Mouse (Mus musculus) neural tube, embryonic 12.5 days (tissue): ENCODE data around the gene Map3k20. TPM values are rescaled to one million over a fixed set of nuclear protein-coding genes. Genes with fewer than 3 reads are reported as not detected.

Experiments used
- ATAC-seq: fragments of 200-750 bp; cut with Nextera tagmentation; 2 replicates; pipeline ENCODE4 v1.8.0; 2017; ENCODE audit warnings: low read depth, mild to moderate bottlenecking, moderate TSS enrichment, moderate library complexity; ENCODE audit not compliant: low FRiP score
- H3K27ac ChIP-seq: fragments of 300-500 bp; sonication (generic); 2 replicates; pipeline ENCODE4 v1.5.1; 2016
- H3K27me3 ChIP-seq: fragments of 300-500 bp; sonication (generic); replicated peaks from 2 replicates; pipeline ENCODE4 v1.6.1; 2016; ENCODE audit warnings: mild to moderate bottlenecking
- H3K36me3 ChIP-seq: fragments of 300-500 bp; sonication (generic); 2 replicates; pipeline ENCODE4 v1.6.1; 2016; ENCODE audit warnings: mild to moderate bottlenecking
- H3K4me1 ChIP-seq: fragments of 300-500 bp; sonication (generic); 2 replicates; pipeline ENCODE4 v1.6.1; 2016
- H3K4me2 ChIP-seq: fragments of 300-500 bp; sonication (generic); replicated peaks from 2 replicates; pipeline ENCODE4 v1.6.1; 2016; ENCODE audit warnings: mild to moderate bottlenecking
- H3K4me3 ChIP-seq: fragments of 300-500 bp; sonication (generic); 2 replicates; pipeline ENCODE4 v1.5.1; 2016
- H3K9ac ChIP-seq: fragments of 300-500 bp; sonication (generic); 2 replicates; pipeline ENCODE4 v1.6.1; 2016; ENCODE audit warnings: mild to moderate bottlenecking
- H3K9me3 ChIP-seq: fragments of 300-500 bp; sonication (generic); 2 replicates; pipeline ENCODE4 v1.6.1; 2016; ENCODE audit warnings: mild to moderate bottlenecking
- WGBS: fragments of 180-500 bp; shearing (Covaris S2); methylation state at CpG from one replicate; pipeline ENCODE4 v1.1.7; 2016; 5-methylcytosine and 5-hydroxymethylcytosine counted together
- polyA plus RNA-seq: library from polyadenylated mRNA; unstranded; fragments of >200 nt; fragmentation: Nextera tagmentation; extraction: Ambion mirVana; gene quantifications from 2 replicates; pipeline ENCODE4 v1.2.1, GENCODE M21; 2016

Map3k20 gene
- polyA plus RNA-seq, 1 experiment from 2014 or later: 6.8 TPM

- Histone ChIP-seq H3K4me1 (no peaks in the 10 kb centered on the region), H3K27ac (no peak overlapping the region), H3K9me3 (no peaks in the 10 kb centered on the region), H3K9ac (no peak overlapping the region), H3K36me3 (no peaks in the 10 kb centered on the region), H3K4me3 (no peak overlapping the region), H3K4me2 (no peak overlapping the region), H3K27me3 (no peaks in the 10 kb centered on the region)
- no peak for ATAC-seq
- 92% methylated on average over 5 of the region's 5 CpGs for WGBS
Measured at GRCm38 (mm10) chr2:72308351-72308750, 22.9 kb downstream of the Map3k20 start.

- WGBS: 85% methylated on average over 5 of the region's 5 CpGs
- H3K9ac ChIP-seq: no peak overlapping the region
- no peaks in the 10 kb centered on the region for H3K36me3 ChIP-seq
- H3K4me3 ChIP-seq: no peak overlapping the region
- H3K4me2 ChIP-seq: no peak overlapping the region
- no peaks in the 10 kb centered on the region for H3K9me3 ChIP-seq
- ATAC-seq: no peak
- no peak overlapping the region for H3K27ac ChIP-seq
- no peaks in the 10 kb centered on the region for H3K27me3 ChIP-seq
- H3K4me1 ChIP-seq: no peaks in the 10 kb centered on the region
Measured at GRCm38 (mm10) chr2:72308981-72309380, 23.5 kb downstream of the Map3k20 start.

GRCm38 (mm10) chr2:72311486-72311885 is 26.0 kb downstream of the Map3k20 start:
- no peak overlapping the region for H3K4me2 ChIP-seq
- no peak for ATAC-seq
- H3K9ac ChIP-seq: no peak overlapping the region
- H3K36me3 ChIP-seq: no peaks in the 10 kb centered on the region
- H3K27ac ChIP-seq: no peak overlapping the region
- no peaks in the 10 kb centered on the region for H3K27me3 ChIP-seq
- no peak overlapping the region for H3K4me3 ChIP-seq
- H3K9me3 ChIP-seq: no peaks in the 10 kb centered on the region
- 73% methylated on average over 8 of the region's 8 CpGs for WGBS
- no peaks in the 10 kb centered on the region for H3K4me1 ChIP-seq

GRCm38 (mm10) chr2:72313312-72313711 is 27.9 kb downstream of the Map3k20 start:
- no peak overlapping the region for H3K4me2 ChIP-seq
- H3K9ac ChIP-seq: no peak overlapping the region
- no peak for ATAC-seq
- no peaks in the 10 kb centered on the region for H3K36me3 ChIP-seq
- no peak overlapping the region for H3K4me3 ChIP-seq
- no peak overlapping the region for H3K27ac ChIP-seq
- H3K9me3 ChIP-seq: no peaks in the 10 kb centered on the region
- 87% methylated on average over 11 of the region's 11 CpGs for WGBS
- no peaks in the 10 kb centered on the region for H3K4me1 ChIP-seq
- no peaks in the 10 kb centered on the region for H3K27me3 ChIP-seq

GRCm38 (mm10) chr2:72318421-72318820 is 33.0 kb downstream of the Map3k20 start:
- WGBS: 69% methylated on average over 4 of the region's 4 CpGs
- no peak for ATAC-seq
- H3K4me3 ChIP-seq: no peak overlapping the region
- H3K36me3 ChIP-seq: no peaks in the 10 kb centered on the region
- no peaks in the 10 kb centered on the region for H3K27me3 ChIP-seq
- H3K9ac ChIP-seq: no peak overlapping the region
- H3K4me1 ChIP-seq: no peaks in the 10 kb centered on the region
- no peaks in the 10 kb centered on the region for H3K9me3 ChIP-seq
- H3K27ac ChIP-seq: no peak overlapping the region
- H3K4me2 ChIP-seq: no peak overlapping the region

- no peaks in the 10 kb centered on the region for H3K4me1 ChIP-seq
- H3K4me3 ChIP-seq: no peak overlapping the region
- ATAC-seq: no peak
- H3K9me3 ChIP-seq: no peaks in the 10 kb centered on the region
- H3K4me2 ChIP-seq: no peak overlapping the region
- H3K36me3 ChIP-seq: no peaks in the 10 kb centered on the region
- 89% methylated on average over 7 of the region's 7 CpGs for WGBS
- no peak overlapping the region for H3K27ac ChIP-seq
- H3K9ac ChIP-seq: no peak overlapping the region
- no peaks in the 10 kb centered on the region for H3K27me3 ChIP-seq
Measured at GRCm38 (mm10) chr2:72319028-72319798, 33.8 kb downstream of the Map3k20 start.

- Histone ChIP-seq H3K4me3 (no peak overlapping the region), H3K27me3 (no peaks in the 10 kb centered on the region), H3K4me2 (no peak overlapping the region), H3K36me3 (no peaks in the 10 kb centered on the region), H3K9me3 (no peaks in the 10 kb centered on the region), H3K4me1 (no peaks in the 10 kb centered on the region), H3K27ac (no peak overlapping the region), H3K9ac (no peak overlapping the region)
- 75% methylated on average over 2 of the region's 2 CpGs for WGBS
- no peak for ATAC-seq
Measured at GRCm38 (mm10) chr2:72320661-72321060, 35.2 kb downstream of the Map3k20 start.

GRCm38 (mm10) chr2:72321591-72321990 is 36.2 kb downstream of the Map3k20 start:
- Histone ChIP-seq H3K9me3 (no peaks in the 10 kb centered on the region), H3K4me3 (no peak overlapping the region), H3K4me1 (peaks cover 5% of the 10 kb centered on the region; the same call in 1 of the 2 replicates), H3K27ac (no peak overlapping the region), H3K27me3 (no peaks in the 10 kb centered on the region), H3K36me3 (no peaks in the 10 kb centered on the region), H3K4me2 (no peak overlapping the region), H3K9ac (no peak overlapping the region)
- no peak for ATAC-seq
- 82% methylated on average over 5 of the region's 5 CpGs for WGBS

GRCm38 (mm10) chr2:72322681-72323353 is 37.4 kb downstream of the Map3k20 start:
- no peak overlapping the region for H3K4me2 ChIP-seq
- H3K9me3 ChIP-seq: no peaks in the 10 kb centered on the region
- no peak overlapping the region for H3K9ac ChIP-seq
- no peak overlapping the region for H3K4me3 ChIP-seq
- no peak overlapping the region for H3K27ac ChIP-seq
- no peaks in the 10 kb centered on the region for H3K27me3 ChIP-seq
- ATAC-seq: no peak
- WGBS: 51% methylated on average over 11 of the region's 11 CpGs
- H3K36me3 ChIP-seq: no peaks in the 10 kb centered on the region
- H3K4me1 ChIP-seq: peaks cover 5% of the 10 kb centered on the region; the same call in 1 of the 2 replicates

- no peaks in the 10 kb centered on the region for H3K27me3 ChIP-seq
- 64% methylated on average over 12 of the region's 12 CpGs for WGBS
- no peak for ATAC-seq
- no peak overlapping the region for H3K4me3 ChIP-seq
- no peak overlapping the region for H3K27ac ChIP-seq
- H3K9ac ChIP-seq: no peak overlapping the region
- H3K36me3 ChIP-seq: no peaks in the 10 kb centered on the region
- no peaks in the 10 kb centered on the region for H3K9me3 ChIP-seq
- peaks cover 5% of the 10 kb centered on the region; the same call in 1 of the 2 replicates for H3K4me1 ChIP-seq
- H3K4me2 ChIP-seq: no peak overlapping the region
Measured at GRCm38 (mm10) chr2:72324436-72324835, 39.0 kb downstream of the Map3k20 start.

GRCm38 (mm10) chr2:72326491-72326890 is 41.1 kb downstream of the Map3k20 start:
- Histone ChIP-seq H3K4me3 (no peak overlapping the region), H3K4me2 (no peak overlapping the region), H3K27ac (no peak overlapping the region), H3K4me1 (peaks cover 5% of the 10 kb centered on the region; the same call in 1 of the 2 replicates), H3K36me3 (no peaks in the 10 kb centered on the region), H3K27me3 (no peaks in the 10 kb centered on the region), H3K9ac (no peak overlapping the region), H3K9me3 (no peaks in the 10 kb centered on the region)
- WGBS: 33% methylated on average over 6 of the region's 6 CpGs
- peak; percentile 50; the same call in 1 of the 2 replicates for ATAC-seq

- WGBS: 80% methylated on average over 3 of the region's 3 CpGs
- Histone ChIP-seq H3K9me3 (no peaks in the 10 kb centered on the region), H3K4me2 (no peak overlapping the region), H3K27me3 (no peaks in the 10 kb centered on the region), H3K36me3 (no peaks in the 10 kb centered on the region), H3K4me3 (no peak overlapping the region), H3K9ac (no peak overlapping the region), H3K4me1 (peaks cover 5% of the 10 kb centered on the region; the same call in 1 of the 2 replicates), H3K27ac (no peak overlapping the region)
- ATAC-seq: no peak
Measured at GRCm38 (mm10) chr2:72328435-72328834, 43.0 kb downstream of the Map3k20 start.
